Mouse (Mus musculus) forebrain, embryonic 12.5 days (tissue): ENCODE data around the gene Supt3. TPM values are rescaled to one million over a fixed set of nuclear protein-coding genes. Genes with fewer than 3 reads are reported as not detected.

Source experiments
- ATAC-seq: fragments of 200-750 bp; cut with Nextera tagmentation; 2 replicates; pipeline ENCODE4 v1.8.0; 2017; ENCODE audit warnings: moderate TSS enrichment; ENCODE audit not compliant: low FRiP score
- H3K27ac ChIP-seq: fragments of 300-500 bp; sonication (generic); 2 replicates; pipeline ENCODE4 v1.5.1; 2016; ENCODE audit warnings: mild to moderate bottlenecking
- H3K27me3 ChIP-seq: fragments of 300-500 bp; sonication (generic); 2 replicates; pipeline ENCODE4 v1.6.1; 2016; ENCODE audit warnings: mild to moderate bottlenecking
- H3K36me3 ChIP-seq: fragments of 300-500 bp; sonication (generic); replicated peaks from 2 replicates; pipeline ENCODE4 v1.6.1; 2016; ENCODE audit warnings: mild to moderate bottlenecking
- H3K4me1 ChIP-seq: fragments of 300-500 bp; sonication (generic); 2 replicates; pipeline ENCODE4 v1.6.1; 2016
- H3K4me2 ChIP-seq: fragments of 300-500 bp; sonication (generic); 2 replicates; pipeline ENCODE4 v1.6.1; 2016; ENCODE audit warnings: mild to moderate bottlenecking, moderate library complexity
- H3K4me3 ChIP-seq: fragments of 300-500 bp; sonication (generic); replicated peaks from 2 replicates; pipeline ENCODE4 v1.5.1; 2016; ENCODE audit warnings: mild to moderate bottlenecking
- H3K9ac ChIP-seq: fragments of 300-500 bp; sonication (generic); 2 replicates; pipeline ENCODE4 v1.6.1; 2016; ENCODE audit warnings: mild to moderate bottlenecking
- H3K9me3 ChIP-seq: fragments of 300-500 bp; sonication (generic); 2 replicates; pipeline ENCODE4 v1.6.1; 2016
- WGBS: fragments of 180-500 bp; shearing (Covaris S2); methylation state at CpG from one replicate; pipeline ENCODE4 v1.1.7; 2016; 5-methylcytosine and 5-hydroxymethylcytosine counted together
- polyA plus RNA-seq: library from polyadenylated mRNA; unstranded; fragments of >200 nt; fragmentation: Nextera tagmentation; extraction: Ambion mirVana; gene quantifications from 2 replicates; pipeline ENCODE4 v1.2.1, GENCODE M21; 2016

The Supt3 gene
- polyA plus RNA-seq, 1 experiment from 2014 or later = 21.7 TPM

GRCm38 (mm10) chr17:45004477-45005170 lies 227.7 kb downstream of the Supt3 start:
- Histone ChIP-seq H3K9ac (no peak overlapping the region), H3K9me3 (no peaks in the 10 kb centered on the region), H3K4me2 (no peak overlapping the region), H3K27ac (no peak overlapping the region), H3K36me3 (no peaks in the 10 kb centered on the region), H3K27me3 (no peaks in the 10 kb centered on the region), H3K4me1 (no peaks in the 10 kb centered on the region), H3K4me3 (no peak overlapping the region)
- no peak for ATAC-seq
- WGBS = 82% methylated on average over 13 of the region's 13 CpGs

- WGBS = 90% methylated on average over 1 of the region's 1 CpGs
- H3K27ac ChIP-seq = no peak overlapping the region
- H3K4me1 ChIP-seq = no peaks in the 10 kb centered on the region
- no peaks in the 10 kb centered on the region for H3K36me3 ChIP-seq
- H3K9ac ChIP-seq = no peak overlapping the region
- H3K9me3 ChIP-seq = no peaks in the 10 kb centered on the region
- H3K4me3 ChIP-seq = no peak overlapping the region
- no peaks in the 10 kb centered on the region for H3K27me3 ChIP-seq
- ATAC-seq = no peak
- no peak overlapping the region for H3K4me2 ChIP-seq
Measured at GRCm38 (mm10) chr17:45007461-45007860, 230.5 kb downstream of the Supt3 start.

GRCm38 (mm10) chr17:45008663-45009062 lies 231.7 kb downstream of the Supt3 start:
- ATAC-seq = no peak
- 84% methylated on average over 4 of the region's 4 CpGs for WGBS
- Histone ChIP-seq H3K9me3 (no peaks in the 10 kb centered on the region), H3K36me3 (no peaks in the 10 kb centered on the region), H3K4me3 (no peak overlapping the region), H3K9ac (no peak overlapping the region), H3K4me2 (no peak overlapping the region), H3K27me3 (no peaks in the 10 kb centered on the region), H3K4me1 (no peaks in the 10 kb centered on the region), H3K27ac (no peak overlapping the region)

GRCm38 (mm10) chr17:45010409-45010808 lies 233.5 kb downstream of the Supt3 start:
- Histone ChIP-seq H3K4me1 (no peaks in the 10 kb centered on the region), H3K4me3 (no peak overlapping the region), H3K4me2 (no peak overlapping the region), H3K27ac (no peak overlapping the region), H3K9ac (no peak overlapping the region), H3K27me3 (no peaks in the 10 kb centered on the region), H3K36me3 (no peaks in the 10 kb centered on the region), H3K9me3 (no peaks in the 10 kb centered on the region)
- WGBS = 89% methylated on average over 2 of the region's 2 CpGs
- ATAC-seq = no peak

- ATAC-seq = no peak
- 88% methylated on average over 4 of the region's 4 CpGs for WGBS
- no peak overlapping the region for H3K9ac ChIP-seq
- no peak overlapping the region for H3K27ac ChIP-seq
- no peak overlapping the region for H3K4me2 ChIP-seq
- no peaks in the 10 kb centered on the region for H3K9me3 ChIP-seq
- no peaks in the 10 kb centered on the region for H3K4me1 ChIP-seq
- no peaks in the 10 kb centered on the region for H3K36me3 ChIP-seq
- no peak overlapping the region for H3K4me3 ChIP-seq
- H3K27me3 ChIP-seq = no peaks in the 10 kb centered on the region
Measured at GRCm38 (mm10) chr17:45016746-45017145, 239.8 kb downstream of the Supt3 start.

GRCm38 (mm10) chr17:45020155-45020930 lies 243.4 kb downstream of the Supt3 start:
- H3K4me1 ChIP-seq = no peaks in the 10 kb centered on the region
- no peak overlapping the region for H3K4me3 ChIP-seq
- no peak overlapping the region for H3K4me2 ChIP-seq
- no peaks in the 10 kb centered on the region for H3K27me3 ChIP-seq
- no peaks in the 10 kb centered on the region for H3K36me3 ChIP-seq
- H3K9me3 ChIP-seq = no peaks in the 10 kb centered on the region
- no peak overlapping the region for H3K27ac ChIP-seq
- ATAC-seq = no peak
- H3K9ac ChIP-seq = no peak overlapping the region
- 77% methylated on average over 8 of the region's 8 CpGs for WGBS

- Histone ChIP-seq H3K4me3 (no peak overlapping the region), H3K4me2 (no peak overlapping the region), H3K36me3 (no peaks in the 10 kb centered on the region), H3K4me1 (no peaks in the 10 kb centered on the region), H3K9me3 (no peaks in the 10 kb centered on the region), H3K27me3 (no peaks in the 10 kb centered on the region), H3K9ac (no peak overlapping the region), H3K27ac (no peak overlapping the region)
- no peak for ATAC-seq
- WGBS = 85% methylated on average over 3 of the region's 3 CpGs
Measured at GRCm38 (mm10) chr17:45028441-45028840, 251.5 kb downstream of the Supt3 start.

GRCm38 (mm10) chr17:45029106-45029505 lies 252.2 kb downstream of the Supt3 start:
- WGBS = 88% methylated on average over 1 of the region's 1 CpGs
- no peaks in the 10 kb centered on the region for H3K36me3 ChIP-seq
- H3K9ac ChIP-seq = no peak overlapping the region
- no peak overlapping the region for H3K4me3 ChIP-seq
- H3K9me3 ChIP-seq = no peaks in the 10 kb centered on the region
- no peak overlapping the region for H3K27ac ChIP-seq
- H3K27me3 ChIP-seq = no peaks in the 10 kb centered on the region
- H3K4me2 ChIP-seq = no peak overlapping the region
- no peaks in the 10 kb centered on the region for H3K4me1 ChIP-seq
- ATAC-seq = no peak

GRCm38 (mm10) chr17:45032209-45032608 lies 255.3 kb downstream of the Supt3 start:
- WGBS = 79% methylated on average over 6 of the region's 6 CpGs
- H3K36me3 ChIP-seq = no peaks in the 10 kb centered on the region
- no peaks in the 10 kb centered on the region for H3K27me3 ChIP-seq
- no peak for ATAC-seq
- H3K9me3 ChIP-seq = no peaks in the 10 kb centered on the region
- no peak overlapping the region for H3K4me2 ChIP-seq
- H3K9ac ChIP-seq = no peak overlapping the region
- H3K27ac ChIP-seq = no peak overlapping the region
- no peaks in the 10 kb centered on the region for H3K4me1 ChIP-seq
- no peak overlapping the region for H3K4me3 ChIP-seq

GRCm38 (mm10) chr17:45033617-45034016 lies 256.7 kb downstream of the Supt3 start:
- H3K4me3 ChIP-seq = no peak overlapping the region
- H3K27me3 ChIP-seq = no peaks in the 10 kb centered on the region
- no peak overlapping the region for H3K27ac ChIP-seq
- H3K9me3 ChIP-seq = no peaks in the 10 kb centered on the region
- H3K9ac ChIP-seq = no peak overlapping the region
- H3K4me2 ChIP-seq = no peak overlapping the region
- ATAC-seq = no peak
- no peaks in the 10 kb centered on the region for H3K36me3 ChIP-seq
- H3K4me1 ChIP-seq = no peaks in the 10 kb centered on the region
- 82% methylated on average over 7 of the region's 7 CpGs for WGBS

GRCm38 (mm10) chr17:45041084-45041483 lies 264.1 kb downstream of the Supt3 start:
- no peak for ATAC-seq
- WGBS = 85% methylated on average over 2 of the region's 2 CpGs
- no peaks in the 10 kb centered on the region for H3K9me3 ChIP-seq
- no peaks in the 10 kb centered on the region for H3K4me1 ChIP-seq
- H3K27ac ChIP-seq = no peak overlapping the region
- no peak overlapping the region for H3K4me2 ChIP-seq
- no peak overlapping the region for H3K9ac ChIP-seq
- H3K4me3 ChIP-seq = no peak overlapping the region
- no peaks in the 10 kb centered on the region for H3K27me3 ChIP-seq
- H3K36me3 ChIP-seq = no peaks in the 10 kb centered on the region

- no peaks in the 10 kb centered on the region for H3K27me3 ChIP-seq
- no peak for ATAC-seq
- no peak overlapping the region for H3K4me2 ChIP-seq
- H3K9ac ChIP-seq = no peak overlapping the region
- no peaks in the 10 kb centered on the region for H3K9me3 ChIP-seq
- H3K4me3 ChIP-seq = no peak overlapping the region
- H3K4me1 ChIP-seq = no peaks in the 10 kb centered on the region
- H3K36me3 ChIP-seq = no peaks in the 10 kb centered on the region
- H3K27ac ChIP-seq = no peak overlapping the region
Measured at GRCm38 (mm10) chr17:45045804-45046203, 268.9 kb downstream of the Supt3 start.

- Histone ChIP-seq H3K27me3 (no peaks in the 10 kb centered on the region), H3K9me3 (no peaks in the 10 kb centered on the region), H3K9ac (no peak overlapping the region), H3K36me3 (no peaks in the 10 kb centered on the region), H3K4me3 (no peak overlapping the region), H3K4me2 (no peak overlapping the region), H3K27ac (no peak overlapping the region), H3K4me1 (no peaks in the 10 kb centered on the region)
- no peak for ATAC-seq
- 87% methylated on average over 3 of the region's 3 CpGs for WGBS
Measured at GRCm38 (mm10) chr17:45046583-45046982, 269.6 kb downstream of the Supt3 start.
